ENCODE assay signal across 12 mouse cellular contexts in the genomic region with DNA sequence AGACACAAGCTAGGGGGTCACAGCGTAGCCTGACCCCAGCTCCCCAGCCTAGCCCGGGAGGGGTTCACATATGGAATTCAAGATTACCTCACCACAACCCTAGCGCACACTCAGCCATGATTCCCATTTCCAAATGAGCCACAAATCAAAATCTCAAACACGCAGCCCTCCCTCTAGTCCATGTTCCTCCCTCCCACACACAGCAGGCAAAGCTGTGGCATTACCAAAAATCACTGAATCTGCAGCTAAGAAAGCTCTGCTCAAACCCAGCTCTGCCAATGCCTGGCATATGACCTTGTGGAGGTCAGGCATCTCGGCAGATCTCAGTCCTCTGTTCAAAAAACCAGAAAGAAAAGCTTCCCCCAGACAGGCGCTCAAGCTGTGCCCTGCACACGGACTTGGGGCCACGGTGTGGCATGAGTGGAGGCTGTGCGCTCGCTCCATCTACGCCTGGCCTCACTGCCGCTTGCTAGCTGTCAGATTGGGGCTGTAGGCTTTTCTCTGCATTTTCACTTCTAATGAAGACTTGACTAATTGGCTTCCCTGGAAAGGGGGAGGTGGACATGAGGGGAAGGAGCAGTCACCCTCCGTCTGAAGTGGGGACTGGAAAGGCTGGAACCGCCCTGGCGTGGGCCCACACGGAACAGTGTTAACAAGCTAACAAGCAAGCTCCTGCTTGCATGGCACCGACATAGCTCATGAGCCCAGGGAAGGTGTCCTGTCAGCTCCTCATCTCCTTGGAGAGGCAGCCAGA. TPM values are rescaled to one million over a fixed set of nuclear protein-coding genes. Genes with fewer than 3 reads are reported as not detected.
DNase-seq lines count a peak whose midpoint lies in the region; ATAC-seq and TF ChIP-seq lines count a peak whose summit lies in the region.
"Had no signal": no experiment of that assay in that cellular context is flagged by ENCODE, and none has a peak within 500 bp of the region (broad histone marks: within the 10 kb centered on the region; RNA-seq: fewer than 3 reads in every experiment).

No protein-coding gene starts in this region.

- WGBS in heart, embryonic 12.5 days, result 39% methylated on average over 17 of the region's 17 CpGs
- WGBS in hindbrain, embryonic 11.5 days, result 33% methylated on average over 17 of the region's 17 CpGs
- 35% methylated on average over 17 of the region's 17 CpGs for whole genome bisulfite sequencing in midbrain, embryonic 15.5 days
- WGBS in heart, adult 2 months, result 65% methylated on average over 17 of the region's 17 CpGs

- intact Hi-C loops in heart, adult 2 months (cut with DNase I), result no loop called here

- no peak for TF ChIP-seq EP300 in heart, adult 2 months (IDR thresholded peaks at IDR 0.05; ENCODE audit: insufficient read depth, low read depth, low read length)

- DNase-seq in heart, adult 11 months, result no peak
- peak; percentile 68 for DNase-seq in right cerebral cortex, adult 18-20 months
- no peak for DNase-seq in right cerebral cortex, postnatal 10 days (ENCODE audit: low spot score in 2 of 2)
- no peak for DNase-seq in hindbrain, embryonic 11.5 days (ENCODE audit: low spot score)
- no peak for DNase-seq in lung, postnatal 36 days
- no peak for DNase-seq in heart, adult 2 months

- H3K4me2 ChIP-seq in heart, embryonic 12.5 days, result no peak overlapping the region
- H3K4me2 ChIP-seq in hindbrain, embryonic 11.5 days (replicated peaks; ENCODE audit: low read depth, low read length), result no peak overlapping the region
- H3K4me2 ChIP-seq in midbrain, embryonic 15.5 days, result no peak overlapping the region
- H3K4me2 ChIP-seq: embryonic facial prominence, embryonic 15.5 days; lung, embryonic 15.5 days had no signal

- H3K27me3 ChIP-seq in heart, embryonic 12.5 days (replicated peaks), result peaks cover 85% of the 10 kb centered on the region
- peaks cover 3% of the 10 kb centered on the region; the same call in 1 of the 2 replicates for H3K27me3 ChIP-seq in hindbrain, embryonic 11.5 days (ENCODE audit: control insufficient read depth, insufficient read depth, low read length)
- no peaks in the 10 kb centered on the region for H3K27me3 ChIP-seq in midbrain, embryonic 15.5 days (replicated peaks)
- H3K27me3 ChIP-seq in heart, adult 2 months (ENCODE audit: control insufficient read depth, insufficient read depth, low read length), result no peaks in the 10 kb centered on the region

- H3K9ac ChIP-seq in heart, embryonic 12.5 days, result 0 out of 2 replicates have a peak overlapping the region, but pooled peaks have one; percentile 14
- H3K9ac ChIP-seq in hindbrain, embryonic 11.5 days (ENCODE audit: low read depth, low read length), result no peak overlapping the region
- H3K9ac ChIP-seq in midbrain, embryonic 15.5 days, result 0 out of 2 replicates have a peak overlapping the region, but pooled peaks have one; percentile 3
- H3K9ac ChIP-seq in heart, adult 2 months (ENCODE audit: low read depth, low read length), result no peak overlapping the region
- H3K9ac ChIP-seq: embryonic facial prominence, embryonic 15.5 days; lung, embryonic 15.5 days had no signal

- no peak for ATAC-seq in heart, embryonic 12.5 days (ENCODE audit: insufficient number of reproducible peaks, low FRiP score)
- ATAC-seq in hindbrain, embryonic 11.5 days (ENCODE audit: low FRiP score), result no peak
- ATAC-seq in midbrain, embryonic 15.5 days (replicated peaks), result no peak
- ATAC-seq: activated CD4-positive, CD25-positive, alpha-beta regulatory T cell, adult 4 months had no signal

- H3K79me2 ChIP-seq in heart, adult 2 months (replicated peaks; ENCODE audit: control insufficient read depth, insufficient read depth, low read length), result no peaks in the 10 kb centered on the region

- no peak overlapping the region for H3K27ac ChIP-seq in heart, embryonic 12.5 days (ENCODE audit: poor library complexity, severe bottlenecking)
- H3K27ac ChIP-seq in hindbrain, embryonic 11.5 days (ENCODE audit: low read depth, low read length), result peak overlapping the region; percentile 53; the same call in 1 of the 2 replicates
- H3K27ac ChIP-seq in midbrain, embryonic 15.5 days, result peak overlapping the region; percentile 57
- H3K27ac ChIP-seq in heart, adult 2 months, result no peak overlapping the region
- H3K27ac ChIP-seq: embryonic facial prominence, embryonic 15.5 days; kidney, postnatal 0 days; lung, embryonic 15.5 days had no signal

- no peaks in the 10 kb centered on the region for H3K9me3 ChIP-seq in heart, embryonic 12.5 days (replicated peaks)
- no peaks in the 10 kb centered on the region for H3K9me3 ChIP-seq in hindbrain, embryonic 11.5 days (ENCODE audit: control insufficient read depth, low read length)
- H3K9me3 ChIP-seq in midbrain, embryonic 15.5 days, result no peaks in the 10 kb centered on the region
- H3K9me3 ChIP-seq: embryonic facial prominence, embryonic 15.5 days; lung, embryonic 15.5 days had no signal

- H3K4me3 ChIP-seq in heart, embryonic 12.5 days, result no peak overlapping the region
- no peak overlapping the region for H3K4me3 ChIP-seq in hindbrain, embryonic 11.5 days (ENCODE audit: low read depth, low read length)
- no peak overlapping the region for H3K4me3 ChIP-seq in midbrain, embryonic 15.5 days
- no peak overlapping the region for H3K4me3 ChIP-seq in heart, adult 2 months
- H3K4me3 ChIP-seq: embryonic facial prominence, embryonic 15.5 days; lung, embryonic 15.5 days had no signal

- no peak for TF ChIP-seq CTCF in heart, adult 2 months (IDR thresholded peaks at IDR 0.05)

- peaks cover 37% of the 10 kb centered on the region for H3K4me1 ChIP-seq in heart, embryonic 12.5 days (replicated peaks)
- H3K4me1 ChIP-seq in hindbrain, embryonic 11.5 days (replicated peaks; ENCODE audit: control insufficient read depth, insufficient read depth, low read length), result peaks cover 26% of the 10 kb centered on the region
- peaks cover 90% of the 10 kb centered on the region for H3K4me1 ChIP-seq in midbrain, embryonic 15.5 days
- no peaks in the 10 kb centered on the region for H3K4me1 ChIP-seq in heart, adult 2 months (ENCODE audit: control insufficient read depth, insufficient read depth, low read length)

- no peaks in the 10 kb centered on the region for H3K36me3 ChIP-seq in heart, embryonic 12.5 days
- H3K36me3 ChIP-seq in hindbrain, embryonic 11.5 days (ENCODE audit: control insufficient read depth, insufficient read depth, low read length), result no peaks in the 10 kb centered on the region
- H3K36me3 ChIP-seq in midbrain, embryonic 15.5 days (replicated peaks), result no peaks in the 10 kb centered on the region
- no peaks in the 10 kb centered on the region for H3K36me3 ChIP-seq in heart, adult 2 months (ENCODE audit: control insufficient read depth, insufficient read depth, low read length)
- H3K36me3 ChIP-seq: embryonic facial prominence, embryonic 15.5 days; lung, embryonic 15.5 days had no signal

- no peak for TF ChIP-seq POLR2A in heart, adult 2 months (IDR thresholded peaks at IDR 0.05; ENCODE audit: insufficient read depth, low read depth, low read length)

RNA-seq across cellular contexts. Expression of a gene that starts 15.6 kb away (rescaled TPM):
- 0.09 TPM in 1 of 2 replicates, not detected in the other for polyA plus RNA-seq in heart, embryonic 12.5 days (2016; fragmentation: Nextera tagmentation; extraction: Ambion mirVana)
- 1.9 and 2.2 TPM in 2 replicates for polyA plus RNA-seq in hindbrain, embryonic 11.5 days (2014; fragmentation: Nextera tagmentation; extraction: Ambion mirVana)
- 13.2 and 13.9 TPM in 2 replicates for polyA plus RNA-seq in midbrain, embryonic 15.5 days (2015; fragmentation: Nextera tagmentation; extraction: Ambion mirVana)
- total RNA-seq in heart, adult 2 months (2021), result under 1 TPM; 0.13 to 0.36 TPM
- polyA plus RNA-seq in heart, adult 2 months (2012; rRNA removed), result 0.26 and 0.31 TPM in 2 replicates
- polyA plus RNA-seq: activated CD4-positive, CD25-positive, alpha-beta regulatory T cell, adult 4 months had no signal

Comparison
In these comparisons a context has a peak if more than half of its experiments do, and no peak if none do; other contexts are left out.
1. H3K9ac ChIP-seq: peak in heart, embryonic 12.5 days (single experiment) and midbrain, embryonic 15.5 days (single experiment); none in hindbrain, embryonic 11.5 days (single experiment) and heart, adult 2 months (single experiment).
2. H3K27ac ChIP-seq: peak in hindbrain, embryonic 11.5 days (single experiment) and midbrain, embryonic 15.5 days (single experiment); none in heart, embryonic 12.5 days (single experiment) and heart, adult 2 months (single experiment).